Mouse (Mus musculus) ES-E14 (cell line): ENCODE results near the gene Trpc4. TPM values are rescaled to one million over a fixed set of nuclear protein-coding genes. Genes with fewer than 3 reads are reported as not detected.

Source experiments
- DNase-seq: peaks from one replicate; pipeline ENCODE4 v3.0.0-alpha.2; 2013; ENCODE audit warnings: low read depth, low spot score
- H3K27ac ChIP-seq: 2 replicates; pipeline ENCODE4 v1.5.1; 2012; ENCODE audit warnings: low read depth, mild to moderate bottlenecking, low read length, moderate library complexity, mixed read lengths; ENCODE audit not compliant: poor library complexity, insufficient read depth, severe bottlenecking
- H3K36me3 ChIP-seq: 2 replicates; pipeline ENCODE4 v1.6.1; 2012; ENCODE audit warnings: mild to moderate bottlenecking, low read length, moderate library complexity, mixed read lengths; ENCODE audit not compliant: control insufficient read depth, poor library complexity, insufficient read depth, severe bottlenecking
- H3K4me1 ChIP-seq, 2 experiments: fragments of 150-350 bp in 1 of 2; sonication (generic) in 1 of 2; 2 replicates each; pipeline ENCODE4 v1.6.1; 2012; ENCODE audit warnings: low read length in 2 of 2, mild to moderate bottlenecking in 1 of 2, mixed read lengths in 1 of 2; ENCODE audit not compliant: control insufficient read depth in 2 of 2, insufficient read depth in 2 of 2, poor library complexity in 1 of 2
- H3K4me3 ChIP-seq, 2 experiments: fragments of 150-350 bp in 1 of 2; sonication (generic) in 1 of 2; 2 replicates each; pipeline ENCODE4 v1.5.1; 2012; ENCODE audit warnings: low read length in 2 of 2, low read depth in 1 of 2, mild to moderate bottlenecking in 1 of 2, mixed read lengths in 1 of 2; ENCODE audit not compliant: insufficient read depth in 1 of 2, poor library complexity in 1 of 2, severe bottlenecking in 1 of 2
- H3K9ac ChIP-seq: 2 replicates; pipeline ENCODE4 v1.6.1; 2012; ENCODE audit warnings: low read depth, mild to moderate bottlenecking, low read length, mixed read lengths; ENCODE audit not compliant: poor library complexity, insufficient read depth, severe bottlenecking
- H3K9me3 ChIP-seq: fragments of 150-350 bp; sonication (generic); 2 replicates; pipeline ENCODE4 v1.6.1; 2012; ENCODE audit warnings: low read depth, mild to moderate bottlenecking, low read length; ENCODE audit not compliant: control insufficient read depth, insufficient read depth
- CHD2 ChIP-seq: IDR thresholded peaks from 2 replicates; pipeline ENCODE4 v1.6.1; 2014; ENCODE audit warnings: mild to moderate bottlenecking, low read depth, low read length, inconsistent platforms
- HCFC1 ChIP-seq: IDR thresholded peaks from 2 replicates; pipeline ENCODE4 v1.6.1; 2012; ENCODE audit warnings: low read length, inconsistent platforms, borderline replicate concordance; ENCODE audit not compliant: insufficient read depth
- MAFK ChIP-seq: IDR thresholded peaks from 2 replicates; pipeline ENCODE4 v1.6.1; 2014; ENCODE audit warnings: mild to moderate bottlenecking, low read depth, low read length, inconsistent platforms; ENCODE audit not compliant: insufficient read depth
- ZC3H11A ChIP-seq: IDR thresholded peaks from 2 replicates; pipeline ENCODE4 v1.6.1; 2012; ENCODE audit warnings: low read depth, mild to moderate bottlenecking, inconsistent platforms, low read length, borderline replicate concordance
- ZNF384 ChIP-seq: IDR thresholded peaks from 2 replicates; pipeline ENCODE4 v1.6.1; 2012; ENCODE audit warnings: low read depth, low read length, inconsistent platforms
- in situ Hi-C, 2 experiments: fragments of 600-800 bp; cut with MboI; formaldehyde crosslinking; loops; one replicate each; pipeline ENCODE4 v1.15.1; 2025; ENCODE audit warnings: low sequenced_read_pairs in 2 of 2, inconsistent platforms in 1 of 2; ENCODE audit not compliant: unreplicated experiment in 2 of 2
- total RNA-seq: library from RNA; depleted of rRNA; stranded (reverse); fragments of 300-350 nt; gene quantifications from 2 replicates; pipeline ENCODE4 v1.2.3, GENCODE M21; 2012; rRNA removed

Gene Trpc4
- 0.05 TPM in 1 of 2 replicates, not detected in the other for total RNA-seq

DNA sequence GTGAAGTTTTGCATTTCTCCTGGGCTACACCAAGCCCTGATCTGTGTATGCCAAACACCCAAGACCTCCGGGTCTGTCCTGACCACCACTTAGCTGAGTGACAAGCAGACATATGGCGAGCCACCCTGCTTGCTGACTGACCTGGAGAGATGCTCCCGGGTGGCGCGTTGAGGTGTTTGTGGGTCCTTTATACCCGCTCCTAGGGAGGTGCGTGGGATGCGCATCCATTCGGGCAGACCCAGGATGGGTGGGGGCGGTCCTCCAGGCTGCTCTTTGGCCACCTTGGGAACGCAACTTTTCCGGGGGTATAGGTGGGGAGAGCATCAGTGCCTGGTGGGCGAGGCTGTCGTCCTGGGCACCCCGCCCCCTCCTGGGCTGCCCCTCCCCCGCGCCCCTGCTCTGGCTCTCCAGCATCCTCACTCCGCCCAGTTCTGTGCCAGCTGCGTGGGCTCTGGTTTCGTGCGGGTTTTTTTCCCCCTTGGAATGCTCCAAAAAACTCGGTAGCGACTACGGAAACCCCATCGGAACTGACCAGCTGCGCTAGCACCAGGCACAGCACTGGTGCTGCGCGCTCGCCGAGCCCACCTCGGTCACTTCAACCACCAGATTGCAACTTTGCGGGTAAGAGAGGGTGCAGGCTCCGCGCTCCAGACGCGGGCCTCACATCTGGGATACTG, at the start of gene Trpc4:
Gene Trpc4, plus strand, starts transcription at position 397 of the 677 bp plus-strand sequence.
- Histone ChIP-seq H3K27ac (no peak within 1 kb of the TSS), H3K9ac (no peak within 1 kb of the TSS), H3K9me3 (no peaks in the 10 kb centered on the region), H3K4me3 (peak within 1 kb of the TSS; percentile 46 to 63), H3K4me1 (peaks cover 0 to 4% of the 10 kb centered on the region in 2 experiments; a peak in 1 of 4 replicates), H3K36me3 (no peaks in the 10 kb centered on the region)
- no peak for TF ChIP-seq MAFK
- no peak for TF ChIP-seq CHD2
- TF ChIP-seq HCFC1 = no peak
- no peak for TF ChIP-seq ZNF384
- no peak for TF ChIP-seq ZC3H11A
- in situ Hi-C loops = no loop called here
- no peak for DNase-seq

DNA sequence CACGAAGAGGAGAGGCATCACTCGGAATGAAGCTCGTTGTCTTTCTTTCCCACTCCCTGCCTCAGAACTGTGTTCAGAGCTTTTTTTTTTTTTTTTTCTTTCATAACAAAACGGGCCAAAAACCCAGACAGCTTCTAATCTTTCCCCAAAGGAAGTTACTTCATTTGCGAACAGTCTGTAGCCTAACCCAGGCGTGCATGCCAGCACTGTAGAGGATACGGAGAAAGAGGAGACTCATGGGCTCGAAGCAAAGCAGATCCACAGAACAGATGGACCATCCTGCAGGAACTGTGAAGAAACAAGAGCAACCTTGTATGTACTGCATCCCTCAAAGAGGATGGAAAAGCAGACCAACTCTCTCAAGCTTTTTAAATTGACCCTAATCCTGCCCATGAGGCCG, 44.3 kb upstream of the Trpc4 start:
- no peak overlapping the region for H3K9ac ChIP-seq
- no peak for DNase-seq
- H3K4me3 ChIP-seq = no peak overlapping the region
- TF ChIP-seq ZC3H11A (no peak), CHD2 (no peak), HCFC1 (no peak), ZNF384 (no peak), MAFK (no peak)
- H3K27ac ChIP-seq = no peak overlapping the region
- in situ Hi-C loops = no loop called here
- H3K4me1 ChIP-seq = 0 out of 4 replicates have a peak, but pooled peaks cover 0 to 3% of the 10 kb centered on the region in 2 experiments
- no peaks in the 10 kb centered on the region for H3K36me3 ChIP-seq
- H3K9me3 ChIP-seq = no peaks in the 10 kb centered on the region

DNA sequence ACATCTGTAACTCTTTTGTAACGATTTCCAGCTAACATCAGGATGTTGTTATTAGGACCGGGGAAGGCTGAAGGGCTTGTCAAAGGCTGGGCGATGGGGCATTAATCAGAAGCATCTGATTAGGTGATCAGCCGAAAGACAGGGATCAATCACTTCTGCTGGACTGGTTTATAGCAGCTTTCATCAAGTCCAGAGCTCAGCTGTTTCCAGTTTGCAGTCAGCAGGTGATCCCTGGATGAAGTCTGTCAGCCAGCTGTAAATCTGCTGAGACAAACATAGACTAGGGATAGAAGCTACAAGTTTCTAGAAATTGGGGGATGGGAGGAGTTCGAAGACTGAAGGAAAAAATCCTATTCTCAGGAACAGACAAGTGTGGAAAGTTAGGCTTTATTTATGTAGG, 20.5 kb upstream of the Trpc4 start:
- no peak overlapping the region for H3K9ac ChIP-seq
- H3K4me1 ChIP-seq = no peaks in the 10 kb centered on the region
- no peak overlapping the region for H3K4me3 ChIP-seq
- no peak for TF ChIP-seq ZC3H11A
- no peaks in the 10 kb centered on the region for H3K9me3 ChIP-seq
- in situ Hi-C loops = no loop called here
- H3K27ac ChIP-seq = no peak overlapping the region
- no peak for DNase-seq
- H3K36me3 ChIP-seq = no peaks in the 10 kb centered on the region

DNA sequence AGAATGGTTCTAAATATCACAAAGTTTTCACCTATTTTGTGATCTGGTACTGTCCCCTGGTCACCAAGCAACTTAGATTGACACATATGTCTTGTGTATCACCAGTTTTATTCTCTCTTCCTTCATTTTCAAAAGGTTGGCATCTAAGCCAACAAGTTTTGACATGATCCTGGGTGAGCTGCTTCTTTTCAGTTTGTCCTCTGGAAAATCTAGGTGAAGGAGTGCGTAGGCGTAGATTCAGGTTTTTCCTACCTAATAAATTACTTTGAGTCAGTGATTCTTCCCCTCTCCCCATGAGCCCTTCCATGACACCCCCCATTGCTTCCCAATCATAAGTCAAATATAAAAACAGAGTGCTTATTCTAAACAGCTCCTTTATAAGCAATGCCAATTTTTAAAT, 14.5 kb upstream of the Trpc4 start:
- no peaks in the 10 kb centered on the region for H3K36me3 ChIP-seq
- H3K4me3 ChIP-seq = no peak overlapping the region
- no peak overlapping the region for H3K27ac ChIP-seq
- no peaks in the 10 kb centered on the region for H3K9me3 ChIP-seq
- H3K9ac ChIP-seq = no peak overlapping the region
- DNase-seq = no peak
- no peaks in the 10 kb centered on the region for H3K4me1 ChIP-seq
- in situ Hi-C loops = no loop called here
- TF ChIP-seq ZC3H11A (no peak), ZNF384 (no peak), HCFC1 (no peak), MAFK (no peak), CHD2 (no peak)
